Mouse (Mus musculus): ENCODE measurements around the gene Lrp6. TPM values are rescaled to one million over a fixed set of nuclear protein-coding genes. Genes with fewer than 3 reads are reported as not detected.

The Lrp6 gene
- polyA plus RNA-seq, 1 experiment: 17.8 TPM

GRCm38 (mm10) chr6:134420375-134420774 is 146.4 kb downstream of the Lrp6 start:
- TF ChIP-seq GATA1 (IDR thresholded peaks at IDR 0.05; ENCODE audit: low read length): no peak

- TF ChIP-seq GATA1 (IDR thresholded peaks at IDR 0.05; ENCODE audit: low read length): no peak
Observed at GRCm38 (mm10) chr6:134417886-134418285, 148.9 kb downstream of the Lrp6 start.

DNA sequence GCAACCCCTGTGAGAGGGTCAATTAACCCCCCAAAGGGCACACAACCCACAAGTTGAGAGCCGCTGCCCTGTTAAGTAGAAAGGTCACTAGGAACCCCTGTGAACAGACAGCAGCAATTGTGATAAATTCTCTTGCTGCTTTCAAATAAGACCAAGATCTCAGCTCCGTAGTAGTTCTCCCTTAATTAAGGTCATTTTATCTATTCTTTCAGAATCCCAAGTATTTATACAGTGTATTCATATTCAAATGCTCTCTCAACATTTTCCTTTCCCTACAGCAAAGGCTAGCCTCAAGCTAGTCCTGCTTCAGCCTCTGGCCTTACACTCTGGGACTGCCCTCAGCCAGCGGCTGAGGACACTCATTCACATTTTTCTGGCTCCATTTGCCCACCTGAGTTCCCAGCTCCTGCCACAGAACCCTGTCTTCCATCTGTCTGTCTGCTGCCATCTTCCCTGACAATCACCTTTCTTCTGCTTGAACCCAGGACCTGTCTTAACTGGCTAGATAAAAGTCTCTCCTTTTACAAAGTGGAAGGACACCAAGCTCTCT is 150.1 kb downstream of the Lrp6 start:
- no peak for TF ChIP-seq GATA1 (IDR thresholded peaks at IDR 0.05; ENCODE audit: low read length)

GRCm38 (mm10) chr6:134414532-134414883 is 152.3 kb downstream of the Lrp6 start:
- TF ChIP-seq GATA1 (IDR thresholded peaks at IDR 0.05; ENCODE audit: low read length): no peak

- no peak for TF ChIP-seq GATA1 (IDR thresholded peaks at IDR 0.05; ENCODE audit: low read length)
Observed at GRCm38 (mm10) chr6:134413706-134414531, 152.8 kb downstream of the Lrp6 start.

- TF ChIP-seq GATA1 (IDR thresholded peaks at IDR 0.05; ENCODE audit: low read length): no peak
Observed at GRCm38 (mm10) chr6:134407226-134407625, 159.5 kb downstream of the Lrp6 start.

DNA sequence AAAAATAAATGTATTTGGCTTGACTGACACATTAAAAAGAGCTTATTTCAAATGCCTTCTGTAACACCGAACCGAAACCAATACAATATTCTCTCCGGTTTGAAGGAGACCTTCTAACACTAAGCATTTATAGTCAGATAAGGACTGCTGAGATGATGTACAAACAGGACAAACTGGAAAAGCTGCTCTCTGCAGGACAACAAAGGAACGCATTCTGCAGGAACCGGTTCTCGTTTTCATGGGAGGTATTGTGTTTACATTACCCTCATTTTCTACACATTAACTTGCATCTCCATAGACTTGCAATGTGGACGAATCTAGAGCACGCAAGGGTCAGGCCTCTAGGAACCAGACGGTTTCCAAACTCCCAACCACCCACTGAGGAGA is 163.1 kb downstream of the Lrp6 start:
- TF ChIP-seq GATA1 (IDR thresholded peaks at IDR 0.05; ENCODE audit: low read length): no peak

- no peak for TF ChIP-seq GATA1 (IDR thresholded peaks at IDR 0.05; ENCODE audit: low read length)
Observed at GRCm38 (mm10) chr6:134402914-134403683, 163.7 kb downstream of the Lrp6 start.

Other genes with a start within 250 kb of the Lrp6 start
- gene Bcl2l14, start 170.6 kb downstream of the Lrp6 start, polyA plus RNA-seq (2012): not detected in 2 replicates
- not detected in 2 replicates for gene Mansc1, start 65.5 kb upstream of the Lrp6 start, polyA plus RNA-seq (2012)
- gene Borcs5, start 72.5 kb upstream of the Lrp6 start, polyA plus RNA-seq (2012): 12.0 and 15.0 TPM in 2 replicates
- gene Dusp16, start 225.7 kb upstream of the Lrp6 start, polyA plus RNA-seq (2012): 3.1 and 4.7 TPM in 2 replicates

Data from G1E-ER4 (cell line).